Mouse (Mus musculus) MEL (cell line): ENCODE measurements around the gene Chd3. TPM values are rescaled to one million over a fixed set of nuclear protein-coding genes. Genes with fewer than 3 reads are reported as not detected.

Source experiments
- DNase-seq: peaks from one replicate; pipeline ENCODE4 v3.0.0; 2011; ENCODE audit warnings: low read depth, low spot score
- H3K27ac ChIP-seq: 2 replicates; pipeline ENCODE4 v1.5.1; 2012; ENCODE audit warnings: low read depth, mild to moderate bottlenecking, control low read depth, low read length, moderate library complexity; ENCODE audit not compliant: control insufficient read depth
- H3K27me3 ChIP-seq, 2 experiments: fragments of 150-350 bp in 1 of 2; sonication (generic) in 1 of 2; 2 replicates each; pipeline ENCODE4 v1.6.1; 2012; ENCODE audit warnings: low read length in 2 of 2, mild to moderate bottlenecking in 2 of 2, improper control_type of control experiment in 1 of 2, moderate library complexity in 1 of 2; ENCODE audit not compliant: insufficient read depth in 2 of 2, control insufficient read depth in 1 of 2
- H3K36me3 ChIP-seq, 2 experiments: 2 replicates each; pipeline ENCODE4 v1.6.1; 2012 to 2014; ENCODE audit warnings: low read length in 2 of 2, improper control_type of control experiment in 1 of 2, inconsistent platforms in 1 of 2, mild to moderate bottlenecking in 1 of 2; ENCODE audit not compliant: insufficient read depth in 2 of 2, control insufficient read depth in 1 of 2
- H3K4me1 ChIP-seq, 2 experiments: fragments of 150-350 bp in 1 of 2; sonication (generic) in 1 of 2; 2 replicates each; pipeline ENCODE4 v1.6.1; 2012; ENCODE audit warnings: low read length in 2 of 2, improper control_type of control experiment in 1 of 2, mild to moderate bottlenecking in 1 of 2; ENCODE audit not compliant: insufficient read depth in 2 of 2, control insufficient read depth in 1 of 2
- H3K4me3 ChIP-seq, 2 experiments: fragments of 150-350 bp in 1 of 2; sonication (generic) in 1 of 2; 2 replicates each; pipeline ENCODE4 v1.5.1; 2012; ENCODE audit warnings: low read depth in 2 of 2, low read length in 2 of 2, mild to moderate bottlenecking in 2 of 2, moderate library complexity in 2 of 2, control low read depth in 1 of 2, improper control_type of control experiment in 1 of 2; ENCODE audit not compliant: control insufficient read depth in 1 of 2, insufficient read depth in 1 of 2
- H3K79me2 ChIP-seq: 2 replicates; pipeline ENCODE4 v1.6.1; 2012; ENCODE audit warnings: mild to moderate bottlenecking, low read length, moderate library complexity; ENCODE audit not compliant: control insufficient read depth, poor library complexity, insufficient read depth
- H3K9ac ChIP-seq: 2 replicates; pipeline ENCODE4 v1.6.1; 2012; ENCODE audit warnings: low read depth, mild to moderate bottlenecking, control low read depth, low read length, moderate library complexity; ENCODE audit not compliant: control insufficient read depth, poor library complexity, severe bottlenecking
- H3K9me3 ChIP-seq: fragments of 150-350 bp; sonication (generic); replicated peaks from 2 replicates; pipeline ENCODE4 v1.6.1; 2012; ENCODE audit warnings: mild to moderate bottlenecking, low read length, improper control_type of control experiment, moderate library complexity; ENCODE audit not compliant: insufficient read depth
- BHLHE40 ChIP-seq: IDR thresholded peaks from 2 replicates; pipeline ENCODE4 v1.6.1; 2012; ENCODE audit warnings: low read depth, mild to moderate bottlenecking, inconsistent platforms, low read length, improper control_type of control experiment, borderline replicate concordance
- CHD1 ChIP-seq: IDR thresholded peaks from 2 replicates; pipeline ENCODE4 v1.6.1; 2012; ENCODE audit warnings: low read depth, mild to moderate bottlenecking, inconsistent platforms, low read length, improper control_type of control experiment
- ETS1 ChIP-seq: IDR thresholded peaks from 2 replicates; pipeline ENCODE4 v1.6.1; 2012; ENCODE audit warnings: low read depth, mild to moderate bottlenecking, inconsistent platforms, low read length, improper control_type of control experiment, moderate library complexity
- JUND ChIP-seq: IDR thresholded peaks from 2 replicates; pipeline ENCODE4 v1.6.1; 2011; ENCODE audit warnings: low read depth, mild to moderate bottlenecking, improper control_type of control experiment, low read length
- NELFE ChIP-seq: IDR thresholded peaks from 2 replicates; pipeline ENCODE4 v1.6.1; 2011; ENCODE audit warnings: low read depth, low read length, improper control_type of control experiment
- POLR2A ChIP-seq, 2 experiments: IDR thresholded peaks; 2 replicates each; pipeline ENCODE4 v1.6.1; 2011 to 2012; ENCODE audit warnings: low read length in 2 of 2, mild to moderate bottlenecking in 2 of 2, control low read depth in 1 of 2, improper control_type of control experiment in 1 of 2, low read depth in 1 of 2, moderate library complexity in 1 of 2; ENCODE audit not compliant: control insufficient read depth in 1 of 2, insufficient read depth in 1 of 2, poor library complexity in 1 of 2
- POLR2AphosphoS2 ChIP-seq: IDR thresholded peaks from 2 replicates; pipeline ENCODE4 v1.6.1; 2011; ENCODE audit warnings: low read length, improper control_type of control experiment
- RAD21 ChIP-seq: IDR thresholded peaks from 2 replicates; pipeline ENCODE4 v1.6.1; 2011; ENCODE audit warnings: mild to moderate bottlenecking, low read depth, low read length, improper control_type of control experiment
- RCOR1 ChIP-seq: IDR thresholded peaks from 2 replicates; pipeline ENCODE4 v1.6.1; 2012; ENCODE audit warnings: low read depth, mild to moderate bottlenecking, inconsistent platforms, low read length, improper control_type of control experiment
- TAL1 ChIP-seq: IDR thresholded peaks from 2 replicates; pipeline ENCODE4 v1.6.1; 2012; ENCODE audit warnings: mild to moderate bottlenecking, inconsistent platforms, low read length, moderate library complexity, mixed read lengths
- UBTF ChIP-seq: IDR thresholded peaks from 2 replicates; pipeline ENCODE4 v1.6.1; 2012; ENCODE audit warnings: low read depth, mild to moderate bottlenecking, inconsistent platforms, low read length, improper control_type of control experiment, moderate library complexity, borderline replicate concordance; ENCODE audit not compliant: insufficient read depth
- ZKSCAN1 ChIP-seq: IDR thresholded peaks from 2 replicates; pipeline ENCODE4 v1.6.1; 2012; ENCODE audit warnings: low read depth, mild to moderate bottlenecking, inconsistent platforms, low read length, improper control_type of control experiment, moderate library complexity
- ZMIZ1 ChIP-seq: IDR thresholded peaks from 2 replicates; pipeline ENCODE4 v1.6.1; 2012; ENCODE audit warnings: low read depth, mild to moderate bottlenecking, inconsistent platforms, low read length, improper control_type of control experiment, moderate library complexity
- polyA plus RNA-seq, 2 experiments: library from polyadenylated mRNA; stranded (reverse) in 1 of 2; unstranded in 1 of 2; fragments of >175 nt in 1 of 2; fragments of >200 nt in 1 of 2; gene quantifications; 2 replicates each; pipeline versions ENCODE4 v1.2.1 to v1.2.4; 2012; ENCODE audit warnings: low replicate concordance in 2 of 2, low read depth in 1 of 2; ENCODE audit not compliant: insufficient read length in 2 of 2, insufficient read depth in 1 of 2, missing spikeins in 1 of 2
- total RNA-seq: library from RNA; depleted of rRNA; stranded (reverse); fragments of 300-350 nt; gene quantifications from 2 replicates; pipeline ENCODE4 v1.2.3, GENCODE M21; 2012

Chd3 gene
- total and polyA plus RNA-seq, 3 experiments: 37.3 to 84.9 TPM; not detected in 1

DNA sequence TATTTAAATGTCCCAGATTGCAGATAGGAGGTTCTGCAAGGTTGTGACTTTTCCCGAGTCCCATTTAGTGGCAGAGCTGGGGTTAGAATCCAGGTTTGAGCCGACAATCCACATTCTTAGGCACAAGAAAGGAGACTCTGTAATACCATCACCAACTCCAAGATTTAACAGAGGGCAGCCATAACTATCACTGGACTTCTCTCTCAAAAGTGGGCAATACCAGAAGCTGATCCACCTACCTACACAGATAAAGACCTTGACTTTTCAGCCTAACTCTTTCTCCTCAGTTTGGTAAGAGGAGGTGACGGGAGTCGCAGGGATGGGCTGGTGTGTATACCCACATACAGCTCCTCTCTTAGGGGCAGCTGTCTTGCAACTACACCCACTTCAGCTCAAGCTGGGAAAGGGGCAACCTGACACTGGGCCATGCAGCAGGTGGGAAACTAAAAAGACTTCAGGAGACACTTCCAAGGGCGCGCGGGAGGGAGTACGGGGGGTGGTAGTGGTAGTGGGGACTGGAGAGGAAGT lies 47.8 kb upstream of the Chd3 start:
- DNase-seq: peak; percentile 66
- Histone ChIP-seq H3K4me3 (peak overlapping the region; percentile 61 to 90), H3K9ac (peak overlapping the region; percentile 79), H3K27ac (peak overlapping the region; percentile 92), H3K79me2 (peaks cover 30% of the 10 kb centered on the region), H3K36me3 (peaks cover 0 to 31% of the 10 kb centered on the region in 2 experiments; a peak in 2 of 4 replicates), H3K4me1 (peaks cover 17 to 52% of the 10 kb centered on the region in 2 experiments), H3K27me3 (no peaks in the 10 kb centered on the region), H3K9me3 (no peaks in the 10 kb centered on the region)
- TF ChIP-seq POLR2A (IDR thresholded peaks at IDR 0.05; ENCODE audit: control insufficient read depth in 1 of 2, insufficient read depth in 1 of 2, low read depth in 1 of 2, low read length in 2 of 2, poor library complexity in 1 of 2) (no peak), RAD21 (no peak), JUND (0 out of 2 replicates have a peak, but pooled peaks have one; percentile 8), BHLHE40 (0 out of 2 replicates have a peak, but pooled peaks have one; percentile 6), TAL1 (no peak), UBTF (no peak), POLR2AphosphoS2 (no peak), CHD1 (no peak), NELFE (0 out of 2 replicates have a peak, but pooled peaks have one; percentile 45), ETS1 (no peak), ZKSCAN1 (no peak)

DNA sequence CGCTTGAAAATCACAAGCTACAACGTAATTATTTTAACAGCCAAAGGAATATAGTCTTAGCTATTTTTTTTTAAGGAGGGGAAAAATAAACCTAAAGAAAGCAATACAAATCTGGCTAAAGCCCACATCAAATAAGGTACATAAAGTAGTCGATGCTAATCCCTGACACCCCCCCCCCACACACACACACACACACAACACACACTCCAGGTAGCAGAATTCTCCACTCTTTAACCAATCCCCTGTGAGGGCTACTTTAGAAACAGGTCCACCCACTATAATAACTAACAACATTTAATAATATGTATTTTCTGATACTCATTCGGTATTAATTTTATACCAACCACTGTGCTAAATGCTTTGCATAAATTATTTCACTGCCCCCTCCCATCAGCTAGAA lies 47.3 kb upstream of the Chd3 start:
- Histone ChIP-seq H3K79me2 (peaks cover 32% of the 10 kb centered on the region), H3K36me3 (peaks cover 0 to 32% of the 10 kb centered on the region in 2 experiments; a peak in 2 of 4 replicates), H3K4me3 (peak overlapping the region; percentile 61 to 90), H3K9ac (peak overlapping the region; percentile 79), H3K27ac (peak overlapping the region; percentile 92), H3K4me1 (peaks cover 17 to 52% of the 10 kb centered on the region in 2 experiments), H3K27me3 (no peaks in the 10 kb centered on the region), H3K9me3 (no peaks in the 10 kb centered on the region)
- TF ChIP-seq RCOR1: 0 out of 2 replicates have a peak, but pooled peaks have one; percentile 3
- TF ChIP-seq RAD21: no peak
- TF ChIP-seq ZMIZ1: no peak
- DNase-seq: peak; percentile 44
